Mouse (Mus musculus) forebrain, embryonic 11.5 days (tissue): ENCODE results near the gene Vezf1. TPM values are rescaled to one million over a fixed set of nuclear protein-coding genes. Genes with fewer than 3 reads are reported as not detected.

Experiments used
- ATAC-seq: fragments of 200-750 bp; cut with Nextera tagmentation; replicated peaks from 2 replicates; pipeline ENCODE4 v1.8.0; 2017; ENCODE audit warnings: moderate TSS enrichment; ENCODE audit not compliant: low FRiP score
- DNase-seq: peaks from one replicate; pipeline ENCODE4 v3.0.0-alpha.2; 2017; ENCODE audit warnings: low spot score
- H3K27ac ChIP-seq: fragments of 300-500 bp; sonication (generic); 2 replicates; pipeline ENCODE4 v1.5.1; 2014; ENCODE audit warnings: low read depth, low read length
- H3K27me3 ChIP-seq: fragments of 300-500 bp; sonication (generic); 2 replicates; pipeline ENCODE4 v1.6.1; 2014; ENCODE audit warnings: mild to moderate bottlenecking, low read length, mixed read lengths; ENCODE audit not compliant: control insufficient read depth, insufficient read depth
- H3K36me3 ChIP-seq: fragments of 300-500 bp; sonication (generic); 2 replicates; pipeline ENCODE4 v1.6.1; 2014; ENCODE audit warnings: mild to moderate bottlenecking, low read length, moderate library complexity, mixed read lengths; ENCODE audit not compliant: control insufficient read depth, insufficient read depth
- H3K4me1 ChIP-seq: fragments of 300-500 bp; sonication (generic); replicated peaks from 2 replicates; pipeline ENCODE4 v1.6.1; 2014; ENCODE audit warnings: low read length, mixed read lengths; ENCODE audit not compliant: control insufficient read depth, insufficient read depth
- H3K4me2 ChIP-seq: fragments of 300-500 bp; sonication (generic); 2 replicates; pipeline ENCODE4 v1.6.1; 2014; ENCODE audit warnings: low read depth, mild to moderate bottlenecking, low read length, moderate library complexity, mixed read lengths; ENCODE audit not compliant: severe bottlenecking
- H3K4me3 ChIP-seq: fragments of 300-500 bp; sonication (generic); 2 replicates; pipeline ENCODE4 v1.5.1; 2014; ENCODE audit warnings: low read depth, low read length
- H3K9ac ChIP-seq: fragments of 300-500 bp; sonication (generic); 2 replicates; pipeline ENCODE4 v1.6.1; 2014; ENCODE audit warnings: low read length
- H3K9me3 ChIP-seq: fragments of 300-500 bp; sonication (generic); 2 replicates; pipeline ENCODE4 v1.6.1; 2016; ENCODE audit warnings: low read length, mixed read lengths; ENCODE audit not compliant: control insufficient read depth
- WGBS: fragments of 180-500 bp; shearing (Covaris S2); extraction: QIAGEN DNeasy Blood & Tissue Kit; methylation state at CpG from one replicate; pipeline ENCODE4 v1.1.7; 2014; 5-methylcytosine and 5-hydroxymethylcytosine counted together
- polyA plus RNA-seq: library from polyadenylated mRNA; unstranded; fragments of >200 nt; fragmentation: Nextera tagmentation; extraction: Ambion mirVana; gene quantifications from 2 replicates; pipeline ENCODE4 v1.2.1, GENCODE M21; 2014

Vezf1 gene
- polyA plus RNA-seq, 1 experiment from 2014 or later = 84.8 TPM

- Histone ChIP-seq H3K27me3 (no peaks in the 10 kb centered on the region), H3K9me3 (no peaks in the 10 kb centered on the region), H3K27ac (no peak overlapping the region), H3K4me2 (no peak overlapping the region), H3K4me1 (peaks cover 11% of the 10 kb centered on the region), H3K36me3 (peaks cover 5% of the 10 kb centered on the region; the same call in 1 of the 2 replicates), H3K4me3 (no peak overlapping the region), H3K9ac (no peak overlapping the region)
- 88% methylated on average over 14 of the region's 14 CpGs for WGBS
- ATAC-seq (no peak), DNase-seq (no peak)
Measured at GRCm38 (mm10) chr11:88073343-88073875, 5.3 kb downstream of the Vezf1 start.

GRCm38 (mm10) chr11:88075701-88076100 lies 7.6 kb downstream of the Vezf1 start:
- no peak overlapping the region for H3K27ac ChIP-seq
- WGBS = 39% methylated on average over 1 of the region's 1 CpGs
- peaks cover 11% of the 10 kb centered on the region; the same call in 1 of the 2 replicates for H3K36me3 ChIP-seq
- ATAC-seq = no peak
- no peak overlapping the region for H3K4me3 ChIP-seq
- no peak overlapping the region for H3K4me2 ChIP-seq
- no peak overlapping the region for H3K9ac ChIP-seq
- no peaks in the 10 kb centered on the region for H3K27me3 ChIP-seq
- no peaks in the 10 kb centered on the region for H3K9me3 ChIP-seq
- peaks cover 10% of the 10 kb centered on the region for H3K4me1 ChIP-seq
- DNase-seq = no peak

- Histone ChIP-seq H3K27me3 (no peaks in the 10 kb centered on the region), H3K36me3 (peaks cover 18% of the 10 kb centered on the region; the same call in 1 of the 2 replicates), H3K27ac (no peak overlapping the region), H3K9ac (no peak overlapping the region), H3K4me2 (no peak overlapping the region), H3K4me3 (no peak overlapping the region), H3K9me3 (no peaks in the 10 kb centered on the region), H3K4me1 (peaks cover 9% of the 10 kb centered on the region; the same call in 1 of the 2 replicates)
- 88% methylated on average over 1 of the region's 1 CpGs for WGBS
- DNase-seq = no peak
- ATAC-seq = no peak
Measured at GRCm38 (mm10) chr11:88076394-88076793, 8.3 kb downstream of the Vezf1 start.

- WGBS = 83% methylated on average over 6 of the region's 6 CpGs
- DNase-seq = no peak
- peaks cover 16% of the 10 kb centered on the region; the same call in 1 of the 2 replicates for H3K36me3 ChIP-seq
Measured at GRCm38 (mm10) chr11:88083699-88084098, 15.6 kb downstream of the Vezf1 start.

GRCm38 (mm10) chr11:88086737-88087627 lies 18.9 kb downstream of the Vezf1 start:
- 7% methylated on average over 25 of the region's 25 CpGs for WGBS
- Histone ChIP-seq H3K9me3 (no peaks in the 10 kb centered on the region), H3K36me3 (no peaks in the 10 kb centered on the region; the same call in 1 of the 2 replicates), H3K27me3 (no peaks in the 10 kb centered on the region), H3K4me1 (peaks cover 9% of the 10 kb centered on the region), H3K4me3 (peak overlapping the region; percentile 25), H3K4me2 (peak overlapping the region; percentile 75), H3K9ac (peak overlapping the region; percentile 39), H3K27ac (peak overlapping the region; percentile 72)
- ATAC-seq (peak; percentile 97), DNase-seq (peak; percentile 96)

More at GRCm38 (mm10) chr11:88083699-88084098, 15.6 kb downstream of the Vezf1 start:
- H3K4me2 ChIP-seq = no peak overlapping the region
- ATAC-seq = no peak
- no peak overlapping the region for H3K9ac ChIP-seq
- H3K4me1 ChIP-seq = peaks cover 9% of the 10 kb centered on the region
- no peak overlapping the region for H3K27ac ChIP-seq
- no peaks in the 10 kb centered on the region for H3K9me3 ChIP-seq
- no peaks in the 10 kb centered on the region for H3K27me3 ChIP-seq
- H3K4me3 ChIP-seq = no peak overlapping the region

GRCm38 (mm10) chr11:88089150-88089549 lies 21.1 kb downstream of the Vezf1 start:
- H3K4me1 ChIP-seq = peaks cover 9% of the 10 kb centered on the region
- no peaks in the 10 kb centered on the region for H3K9me3 ChIP-seq
- no peak overlapping the region for H3K27ac ChIP-seq
- no peak overlapping the region for H3K4me2 ChIP-seq
- DNase-seq = no peak
- no peak overlapping the region for H3K9ac ChIP-seq
- 66% methylated on average over 5 of the region's 5 CpGs for WGBS
- no peak for ATAC-seq
- no peaks in the 10 kb centered on the region for H3K27me3 ChIP-seq
- no peak overlapping the region for H3K4me3 ChIP-seq
- no peaks in the 10 kb centered on the region; the same call in 1 of the 2 replicates for H3K36me3 ChIP-seq

- Histone ChIP-seq H3K36me3 (no peaks in the 10 kb centered on the region), H3K4me1 (peaks cover 9% of the 10 kb centered on the region), H3K4me3 (no peak overlapping the region), H3K9me3 (no peaks in the 10 kb centered on the region), H3K4me2 (no peak overlapping the region), H3K27me3 (no peaks in the 10 kb centered on the region), H3K27ac (no peak overlapping the region), H3K9ac (no peak overlapping the region)
- 83% methylated on average over 5 of the region's 5 CpGs for WGBS
- DNase-seq (no peak), ATAC-seq (no peak)
Measured at GRCm38 (mm10) chr11:88090293-88090692, 22.2 kb downstream of the Vezf1 start.

- 0 out of 2 replicates have a peak, but pooled peaks cover 2% of the 10 kb centered on the region for H3K4me1 ChIP-seq
- H3K27me3 ChIP-seq = no peaks in the 10 kb centered on the region
- no peaks in the 10 kb centered on the region for H3K9me3 ChIP-seq
- H3K27ac ChIP-seq = no peak overlapping the region
- no peaks in the 10 kb centered on the region for H3K36me3 ChIP-seq
- ATAC-seq (no peak), DNase-seq (no peak)
- H3K4me3 ChIP-seq = no peak overlapping the region
- WGBS = 83% methylated on average over 1 of the region's 1 CpGs
- H3K9ac ChIP-seq = no peak overlapping the region
- H3K4me2 ChIP-seq = no peak overlapping the region
Measured at GRCm38 (mm10) chr11:88091949-88092348, 23.9 kb downstream of the Vezf1 start.
